Mouse (Mus musculus) T-cell, adult 66 days (primary cell): Measurements from ENCODE around the gene Btf3l4. TPM values are rescaled to one million over a fixed set of nuclear protein-coding genes. Genes with fewer than 3 reads are reported as not detected.

Source experiments
- total RNA-seq, 2 experiments: library from RNA; stranded (reverse); gene quantifications; 3 replicates in 1 of 2; 4 replicates in 1 of 2; pipeline ENCODE4 v1.2.4; 2023

The Btf3l4 gene
- 10 to 100 TPM; 39.7 to 55.6 TPM for total RNA-seq

DNA sequence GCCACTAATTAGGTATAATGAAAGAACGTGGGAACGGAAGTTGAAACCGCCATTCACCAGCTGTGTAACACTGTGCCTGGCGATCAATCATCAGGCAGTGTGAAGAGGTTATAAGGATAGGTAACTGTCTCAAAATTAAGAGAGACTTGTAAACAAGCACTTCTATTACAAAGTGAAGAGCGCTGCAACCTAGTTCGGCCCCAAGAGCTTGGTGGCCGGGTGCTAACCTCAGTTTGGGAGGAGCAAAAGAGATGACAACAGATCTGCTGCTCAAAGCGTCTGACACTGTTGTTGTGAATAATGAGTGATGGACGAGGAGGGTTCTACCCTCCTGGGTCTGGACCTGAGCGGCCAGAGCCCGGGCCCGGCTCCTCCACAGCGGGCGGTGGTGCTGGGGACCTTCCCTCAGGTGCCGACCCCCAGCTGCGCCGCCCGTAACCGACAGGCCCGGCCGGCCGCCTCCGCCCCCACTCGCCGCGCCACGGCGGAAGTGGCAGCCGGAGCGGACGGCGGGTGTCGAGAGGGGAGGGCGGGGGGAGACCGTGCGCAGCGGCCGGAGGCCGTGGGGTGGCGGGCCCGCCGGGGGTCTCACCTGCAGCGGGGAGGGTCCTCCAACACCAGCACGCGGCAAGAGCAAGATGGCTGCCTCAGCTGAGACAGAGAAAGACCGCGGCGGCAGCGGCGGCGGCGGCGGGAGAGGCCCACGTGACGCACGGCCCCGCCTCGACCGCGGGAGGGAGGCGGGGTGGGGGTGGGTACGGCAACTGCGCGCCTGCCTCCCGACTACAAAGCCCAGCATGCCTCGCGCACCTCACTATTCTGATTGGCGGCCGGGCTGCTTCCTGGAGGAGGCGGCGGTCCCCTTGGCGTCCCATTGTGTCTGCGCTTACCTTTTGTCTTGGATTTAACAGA lies at the start of gene Btf3l4:
Gene Btf3l4, minus strand, starts transcription at position 699 of the 912 bp plus-strand sequence.

DNA sequence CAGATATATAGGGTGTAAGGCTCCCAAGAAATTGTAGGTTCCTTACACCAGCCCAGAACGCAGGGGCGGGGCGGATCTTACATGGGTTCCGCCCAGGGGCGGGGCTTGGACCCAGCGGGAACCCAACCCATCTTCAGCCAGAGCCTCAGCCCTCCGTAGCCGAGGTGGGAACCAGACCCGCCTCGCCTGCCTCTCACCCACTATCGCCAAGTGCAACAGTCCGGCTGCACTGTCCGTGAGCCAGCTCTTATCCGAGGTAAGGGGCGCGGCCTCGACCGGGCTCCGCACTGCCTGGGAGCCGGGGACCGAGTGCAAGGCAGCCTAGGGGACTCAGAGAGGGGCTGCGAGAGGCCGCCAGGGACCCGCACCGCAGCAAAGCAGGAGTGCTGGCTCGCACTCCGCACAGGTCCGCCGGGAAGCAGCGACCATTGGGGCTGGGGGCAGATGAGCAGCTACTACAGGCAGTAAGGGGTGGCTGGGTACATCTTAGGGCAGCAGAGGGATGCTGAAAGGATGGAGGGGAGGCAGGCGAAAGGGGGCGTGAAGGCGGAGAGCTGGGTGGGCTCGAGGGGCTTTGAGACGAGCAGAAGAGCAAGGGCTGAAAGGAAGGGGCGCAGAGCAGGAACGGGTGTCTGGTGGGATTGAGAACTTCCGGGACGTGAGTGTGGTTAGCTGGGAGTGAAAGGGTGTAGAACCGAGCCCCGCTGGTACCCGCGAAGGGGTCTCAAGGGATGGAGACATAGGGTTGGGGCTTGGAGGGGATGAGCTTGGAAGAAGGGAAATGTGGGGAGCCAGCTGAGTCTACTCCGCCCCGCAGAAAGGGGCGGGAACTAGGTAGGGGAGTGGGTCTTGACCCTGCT lies 45.8 kb upstream of the Btf3l4 start, which contains the start of gene Rab3b:
Gene Rab3b, plus strand, starts transcription at position 101 of the 860 bp plus-strand sequence.

DNA sequence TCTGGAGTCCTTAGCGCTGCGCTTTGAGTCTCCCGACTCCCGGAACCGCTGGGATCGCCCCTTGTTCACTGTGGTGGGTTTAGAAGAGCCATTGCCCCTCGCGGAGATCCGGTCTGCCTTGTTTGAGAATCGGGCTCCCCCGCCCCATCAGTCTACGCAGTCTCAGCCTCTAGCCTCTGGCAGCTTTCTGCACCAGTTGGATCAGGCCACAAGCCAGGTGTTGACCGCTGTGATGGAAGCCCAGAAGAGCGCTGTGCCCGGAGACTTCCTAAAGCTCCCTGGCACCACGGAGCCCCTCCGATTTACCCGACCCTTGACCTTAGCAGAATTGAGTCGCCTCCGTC lies 15.1 kb upstream of the Btf3l4 start, which contains the start of gene A730015C16Rik:
Gene A730015C16Rik, minus strand, starts transcription at position 115 of the 344 bp plus-strand sequence.

DNA sequence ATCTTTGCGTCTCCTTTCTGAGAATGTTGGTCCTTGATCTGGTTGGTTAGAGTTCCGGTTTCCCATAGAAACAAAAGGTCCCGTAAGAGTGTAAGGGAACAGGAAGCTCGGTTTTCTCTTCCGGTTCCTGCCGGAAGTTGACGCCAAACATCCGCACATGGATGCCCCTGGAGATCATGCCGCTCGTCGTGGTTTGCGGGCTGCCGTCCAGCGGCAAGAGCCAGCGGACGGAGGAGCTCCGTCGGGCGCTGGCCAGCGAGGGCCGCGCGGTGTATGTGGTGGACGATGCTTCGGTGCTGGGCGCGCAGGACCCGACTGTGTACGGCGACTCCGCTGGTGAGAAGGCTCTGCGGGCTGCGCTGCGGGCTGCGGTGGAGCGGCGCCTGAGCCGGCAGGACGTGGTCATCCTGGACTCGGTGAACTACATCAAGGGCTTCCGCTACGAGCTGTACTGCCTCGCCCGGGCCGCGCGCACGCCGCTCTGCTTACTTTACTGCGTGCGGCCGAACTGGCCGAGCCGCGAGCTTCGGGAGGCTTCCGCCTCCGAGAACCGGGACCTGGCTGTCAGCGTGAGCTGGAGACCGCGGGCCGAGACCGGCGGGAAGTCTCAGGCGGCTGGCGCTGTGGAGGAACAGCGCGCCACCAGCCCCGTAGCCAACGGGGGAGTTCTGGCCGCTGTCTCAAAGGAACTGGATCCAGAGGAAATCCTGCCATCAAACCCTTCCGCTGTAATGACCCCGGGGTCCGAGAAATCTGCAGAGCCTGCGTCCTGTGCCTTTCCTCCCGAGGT lies 14.5 kb upstream of the Btf3l4 start, which contains the start of gene Kti12:
Gene Kti12, plus strand, starts transcription at position 71 of the 790 bp plus-strand sequence.

DNA sequence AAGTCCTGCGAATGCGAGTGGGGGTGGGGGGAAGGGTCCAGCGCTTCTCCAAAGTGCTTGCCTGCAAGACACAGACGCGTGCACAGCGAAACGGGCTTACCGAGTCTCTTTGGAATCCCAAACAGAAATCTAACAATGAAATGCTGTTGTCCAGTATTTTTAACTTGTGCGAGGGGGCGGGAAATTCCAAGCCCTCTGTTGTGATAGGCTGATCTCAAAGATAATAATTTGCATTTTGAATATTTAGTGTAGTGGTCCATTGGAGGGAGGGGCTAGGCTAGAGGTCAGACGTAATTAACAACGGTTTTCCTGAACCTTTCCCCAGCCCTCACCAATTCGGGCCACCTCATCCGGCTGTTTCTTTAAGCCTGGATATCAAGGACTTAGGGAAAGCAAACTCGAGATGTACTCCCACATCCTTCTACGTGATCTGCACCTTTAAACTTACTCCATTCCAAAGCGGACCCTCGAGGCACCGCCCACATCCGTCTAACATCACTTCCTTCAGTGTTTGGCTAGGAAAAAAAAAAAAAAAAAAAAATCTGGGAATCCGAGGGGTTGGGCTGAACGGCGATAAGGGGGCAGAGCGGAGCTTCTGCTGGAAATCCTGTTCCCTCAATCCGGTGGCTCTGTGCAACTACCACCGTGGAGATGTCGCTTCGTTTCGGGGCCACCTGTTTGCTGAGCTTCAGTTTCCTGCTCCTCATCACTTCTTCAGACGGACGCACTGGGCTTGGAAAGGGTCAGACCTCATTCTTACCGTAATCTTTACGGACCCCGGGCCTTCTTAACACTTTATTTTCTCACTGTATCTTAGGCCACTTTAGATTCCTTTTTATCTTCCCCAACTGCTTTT lies 929 bp upstream of the Btf3l4 start, which contains the start of gene Txndc12:
Gene Txndc12, plus strand, starts transcription at position 487 of the 856 bp plus-strand sequence.

DNA sequence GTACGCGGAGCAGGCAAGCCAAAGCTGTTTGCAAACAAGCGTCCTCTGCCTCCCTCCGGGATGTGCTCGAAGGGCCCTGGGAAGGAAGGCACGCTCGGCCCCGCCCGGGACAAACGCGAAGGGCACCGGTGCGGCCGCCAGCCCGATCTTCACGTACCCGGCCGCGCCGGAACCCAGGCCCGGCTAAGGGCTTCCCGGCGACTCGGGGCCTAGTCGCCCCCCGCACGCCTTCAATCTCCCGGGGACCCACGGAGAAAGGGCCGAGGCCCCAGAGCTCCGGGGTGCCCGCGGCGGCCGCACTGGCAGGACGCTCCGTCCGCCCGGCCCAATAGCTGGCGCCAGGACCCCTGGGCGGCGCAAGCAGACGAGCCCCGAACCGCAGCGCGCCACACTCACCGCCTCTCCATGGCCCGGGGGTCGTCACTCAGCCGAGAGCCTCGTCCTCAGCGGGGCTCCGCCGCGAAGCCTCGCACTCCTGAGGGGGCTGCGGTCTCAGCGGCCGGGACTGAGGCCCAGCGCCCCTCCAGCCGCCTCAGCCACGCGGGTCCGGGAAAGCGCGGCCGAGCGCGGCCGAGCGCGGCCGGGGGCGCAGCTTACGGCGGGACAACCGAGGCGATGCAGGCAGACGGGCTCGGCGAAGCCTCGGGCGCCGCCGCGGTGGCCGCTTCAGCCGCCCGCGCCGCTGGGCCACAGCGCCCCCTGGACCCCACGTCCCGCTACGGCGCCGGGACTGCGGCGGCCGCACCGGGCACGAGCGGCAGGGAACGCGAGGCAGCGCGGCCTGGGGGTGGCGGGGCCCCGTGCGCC lies 53.2 kb downstream of the Btf3l4 start, which contains the start of gene Zfyve9:
Gene Zfyve9, minus strand, starts transcription at position 742 of the 807 bp plus-strand sequence.

Other genes starting within 250 kb of the Btf3l4 start
- 100 to 1,000 TPM; 117 to 121 TPM for gene Cc2d1b, start 213.7 kb downstream of the Btf3l4 start, total RNA-seq
- not detected for gene 3110021N24Rik, start 114.0 kb downstream of the Btf3l4 start, total RNA-seq
- under 1 TPM in 1 of 2 experiments, not detected in 1; 0.35 TPM for gene Zfyve9, start 52.8 kb downstream of the Btf3l4 start, total RNA-seq
- 10 to 100 TPM; 21.4 to 26.4 TPM for gene Txndc12, start 987 bp upstream of the Btf3l4 start, total RNA-seq
- 10 to 100 TPM; 42.7 to 45.0 TPM for gene Kti12, start 14.2 kb upstream of the Btf3l4 start, total RNA-seq
- under 1 TPM in 1 of 2 experiments, not detected in 1; 0.47 TPM for gene A730015C16Rik, start 15.0 kb upstream of the Btf3l4 start, total RNA-seq
- gene Rab3b, start 45.4 kb upstream of the Btf3l4 start, total RNA-seq: not detected
- gene Nrd1, start 167.0 kb upstream of the Btf3l4 start, total RNA-seq: 100 to 1,000 TPM; 151 to 184 TPM